Mouse (Mus musculus) intestine, embryonic 14.5 days (tissue): ENCODE measurements at regions not wholly inside any gene's neighbourhood (a gene's known extent, or its start where the extent isn't known, plus 50 kb on each side); places are given as distances from the start of the nearest gene placed in this dataset.
A peak's percentile ranks its signal among the peaks of the same experiment; 100 is the strongest.

Source experiments
- ATAC-seq: fragments of 200-750 bp; cut with Nextera tagmentation; replicated peaks from 2 replicates; pipeline ENCODE4 v1.8.0; 2017; ENCODE audit warnings: low read depth, moderate number of reproducible peaks, moderate TSS enrichment, moderate library complexity; ENCODE audit not compliant: low FRiP score, low TSS enrichment
- DNase-seq: peaks from one replicate; pipeline ENCODE4 v3.0.0-alpha.2; 2018; ENCODE audit warnings: low spot score
- H3K27ac ChIP-seq: fragments of 300-500 bp; sonication (generic); 2 replicates; pipeline ENCODE4 v1.5.1; 2014; ENCODE audit warnings: low read depth, mild to moderate bottlenecking, control low read depth
- H3K27me3 ChIP-seq: fragments of 300-500 bp; sonication (generic); replicated peaks from 2 replicates; pipeline ENCODE4 v1.6.1; 2014; ENCODE audit warnings: low read length, control low read depth; ENCODE audit not compliant: control insufficient read depth, insufficient read depth
- H3K36me3 ChIP-seq: fragments of 300-500 bp; sonication (generic); 2 replicates; pipeline ENCODE4 v1.6.1; 2014; ENCODE audit warnings: low read length, control low read depth; ENCODE audit not compliant: control insufficient read depth, insufficient read depth
- H3K4me1 ChIP-seq: fragments of 300-500 bp; sonication (generic); replicated peaks from 2 replicates; pipeline ENCODE4 v1.6.1; 2014; ENCODE audit warnings: low read length, control low read depth, mixed read lengths; ENCODE audit not compliant: control insufficient read depth, insufficient read depth
- H3K4me2 ChIP-seq: fragments of 300-500 bp; sonication (generic); 2 replicates; pipeline ENCODE4 v1.6.1; 2014; ENCODE audit warnings: low read length
- H3K4me3 ChIP-seq: fragments of 300-500 bp; sonication (generic); 2 replicates; pipeline ENCODE4 v1.5.1; 2014; ENCODE audit warnings: low read depth, low read length, control low read depth, mixed read lengths
- H3K9ac ChIP-seq: fragments of 300-500 bp; sonication (generic); 2 replicates; pipeline ENCODE4 v1.6.1; 2014; ENCODE audit warnings: mild to moderate bottlenecking, low read length
- H3K9me3 ChIP-seq: fragments of 300-500 bp; sonication (generic); 2 replicates; pipeline ENCODE4 v1.6.1; 2016; ENCODE audit warnings: low read length, control low read depth; ENCODE audit not compliant: control insufficient read depth
- WGBS: fragments of 180-500 bp; shearing (Covaris S2); extraction: QIAGEN DNeasy Blood & Tissue Kit; methylation state at CpG from one replicate; pipeline ENCODE4 v1.1.7; 2014; 5-methylcytosine and 5-hydroxymethylcytosine counted together

- H3K4me1 ChIP-seq, result peaks cover 21% of the 10 kb centered on the region
- no peak for DNase-seq
- H3K9ac ChIP-seq, result no peak overlapping the region
- no peak overlapping the region for H3K27ac ChIP-seq
- no peaks in the 10 kb centered on the region for H3K27me3 ChIP-seq
- H3K9me3 ChIP-seq, result no peaks in the 10 kb centered on the region
- no peak overlapping the region for H3K4me2 ChIP-seq
- WGBS, result 72% methylated on average over 7 of the region's 7 CpGs
- H3K36me3 ChIP-seq, result no peaks in the 10 kb centered on the region
- no peak overlapping the region for H3K4me3 ChIP-seq
- ATAC-seq, result no peak
Measured at GRCm38 (mm10) chr8:8997621-8998020, 307.3 kb upstream of the Arglu1 start.

GRCm38 (mm10) chr8:8994596-8995189 lies 304.4 kb upstream of the Arglu1 start:
- Histone ChIP-seq H3K27me3 (no peaks in the 10 kb centered on the region), H3K4me1 (peaks cover 36% of the 10 kb centered on the region), H3K4me3 (peak overlapping the region; percentile 26), H3K9ac (peak overlapping the region; percentile 42), H3K9me3 (no peaks in the 10 kb centered on the region), H3K36me3 (no peaks in the 10 kb centered on the region), H3K27ac (peak overlapping the region; percentile 45; the same call in 1 of the 2 replicates), H3K4me2 (peak overlapping the region; percentile 63)
- DNase-seq (peak; percentile 71), ATAC-seq (peak; percentile 81)
- WGBS, result 4% methylated on average over 17 of the region's 17 CpGs

GRCm38 (mm10) chr8:8994008-8994407 lies 303.7 kb upstream of the Arglu1 start:
- Histone ChIP-seq H3K27me3 (no peaks in the 10 kb centered on the region), H3K27ac (peak overlapping the region; percentile 29; the same call in 1 of the 2 replicates), H3K4me2 (peak overlapping the region; percentile 63), H3K9me3 (no peaks in the 10 kb centered on the region), H3K4me3 (no peak overlapping the region), H3K9ac (no peak overlapping the region), H3K36me3 (no peaks in the 10 kb centered on the region), H3K4me1 (peaks cover 36% of the 10 kb centered on the region)
- 27% methylated on average over 7 of the region's 7 CpGs for WGBS
- ATAC-seq (no peak), DNase-seq (no peak)

GRCm38 (mm10) chr8:8992461-8993032 lies 302.2 kb upstream of the Arglu1 start:
- ATAC-seq, result 0 out of 2 replicates have a peak, but pooled peaks have one; percentile 18
- Histone ChIP-seq H3K27me3 (no peaks in the 10 kb centered on the region), H3K9ac (no peak overlapping the region), H3K9me3 (peaks cover 3% of the 10 kb centered on the region; the same call in 1 of the 2 replicates), H3K36me3 (no peaks in the 10 kb centered on the region), H3K4me2 (peak overlapping the region; percentile 29), H3K4me3 (no peak overlapping the region), H3K4me1 (peaks cover 36% of the 10 kb centered on the region), H3K27ac (peak overlapping the region; percentile 51; the same call in 1 of the 2 replicates)
- DNase-seq, result peak; percentile 93
- WGBS, result 10% methylated on average over 11 of the region's 11 CpGs

GRCm38 (mm10) chr8:8991026-8991425 lies 300.7 kb upstream of the Arglu1 start:
- no peak for DNase-seq
- 59% methylated on average over 8 of the region's 8 CpGs for WGBS

GRCm38 (mm10) chr8:8986068-8986467 lies 295.7 kb upstream of the Arglu1 start:
- Histone ChIP-seq H3K4me2 (no peak overlapping the region), H3K9ac (no peak overlapping the region), H3K36me3 (no peaks in the 10 kb centered on the region), H3K4me3 (no peak overlapping the region), H3K27ac (no peak overlapping the region), H3K9me3 (peaks cover 3% of the 10 kb centered on the region; the same call in 1 of the 2 replicates), H3K4me1 (peaks cover 22% of the 10 kb centered on the region; the same call in 1 of the 2 replicates), H3K27me3 (no peaks in the 10 kb centered on the region)
- DNase-seq (no peak), ATAC-seq (no peak)
- 66% methylated on average over 9 of the region's 9 CpGs for WGBS

More at GRCm38 (mm10) chr8:8991026-8991425, 300.7 kb upstream of the Arglu1 start:
- no peak overlapping the region for H3K27ac ChIP-seq
- H3K4me2 ChIP-seq, result no peak overlapping the region
- no peak overlapping the region for H3K4me3 ChIP-seq
- H3K9ac ChIP-seq, result no peak overlapping the region
- peaks cover 36% of the 10 kb centered on the region for H3K4me1 ChIP-seq
- no peaks in the 10 kb centered on the region for H3K36me3 ChIP-seq
- H3K27me3 ChIP-seq, result no peaks in the 10 kb centered on the region
- ATAC-seq, result no peak
- H3K9me3 ChIP-seq, result peaks cover 3% of the 10 kb centered on the region; the same call in 1 of the 2 replicates

DNA sequence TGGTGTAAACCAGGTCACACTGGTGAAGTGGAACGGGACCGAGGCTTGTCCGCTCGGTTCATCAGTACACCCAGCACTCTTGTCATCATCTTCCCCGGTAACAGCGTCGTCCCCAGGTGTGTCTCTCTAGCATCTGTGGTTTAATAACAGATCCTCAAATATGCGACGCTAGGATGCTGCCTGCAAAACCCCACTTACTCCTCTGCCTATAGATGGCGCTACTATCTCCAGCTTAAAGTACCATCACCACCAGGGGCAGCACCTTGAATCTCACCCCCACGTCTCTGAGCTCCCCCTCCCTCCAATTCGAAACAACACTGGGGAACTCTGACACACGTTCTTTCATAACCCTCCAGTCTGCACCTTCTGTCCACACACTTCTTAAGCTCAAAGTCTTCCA lies 295.1 kb upstream of the Arglu1 start:
- no peak overlapping the region for H3K4me3 ChIP-seq
- no peak overlapping the region for H3K9ac ChIP-seq
- 83% methylated on average over 13 of the region's 13 CpGs for WGBS
- no peaks in the 10 kb centered on the region for H3K36me3 ChIP-seq
- peaks cover 3% of the 10 kb centered on the region; the same call in 1 of the 2 replicates for H3K9me3 ChIP-seq
- no peaks in the 10 kb centered on the region for H3K27me3 ChIP-seq
- DNase-seq, result no peak
- H3K27ac ChIP-seq, result no peak overlapping the region
- ATAC-seq, result no peak
- H3K4me2 ChIP-seq, result no peak overlapping the region
- H3K4me1 ChIP-seq, result peaks cover 18% of the 10 kb centered on the region; the same call in 1 of the 2 replicates

- Histone ChIP-seq H3K4me3 (no peak overlapping the region), H3K9ac (no peak overlapping the region), H3K27me3 (no peaks in the 10 kb centered on the region), H3K36me3 (no peaks in the 10 kb centered on the region), H3K9me3 (peaks cover 3% of the 10 kb centered on the region; the same call in 1 of the 2 replicates), H3K4me1 (peaks cover 17% of the 10 kb centered on the region; the same call in 1 of the 2 replicates), H3K4me2 (no peak overlapping the region), H3K27ac (no peak overlapping the region)
- ATAC-seq (no peak), DNase-seq (no peak)
- WGBS, result 49% methylated on average over 11 of the region's 11 CpGs
Measured at GRCm38 (mm10) chr8:8984829-8985251, 294.5 kb upstream of the Arglu1 start.
